Mouse (Mus musculus) intestine, embryonic 14.5 days (tissue): ENCODE results near the gene Phf8. TPM values are rescaled to one million over a fixed set of nuclear protein-coding genes. Genes with fewer than 3 reads are reported as not detected.

ENCODE experiments used
- polyA plus RNA-seq: library from polyadenylated mRNA; unstranded; fragments of >200 nt; fragmentation: Nextera tagmentation; extraction: Ambion mirVana; gene quantifications from 2 replicates; pipeline ENCODE4 v1.2.1, GENCODE M21; 2014

The Phf8 gene
- polyA plus RNA-seq, 1 experiment from 2014 or later: 16.5 TPM

Other genes starting within 250 kb of the Phf8 start
- gene Fam120c, start 176.5 kb upstream of the Phf8 start, polyA plus RNA-seq: 4.1 and 4.2 TPM in 2 replicates